Mouse (Mus musculus): ENCODE results near the gene Prss8.
"Not testable (repeated sequence)": the region's sequence is repeated elsewhere in the genome, so short reads cannot be mapped to it uniquely, and the experiment has no call there.

The Prss8 gene

GRCm38 (mm10) chr7:127927726-127928125 is 2.2 kb downstream of the Prss8 start:
- DNase-seq: no peak

GRCm38 (mm10) chr7:127926846-127927245 is 3.1 kb downstream of the Prss8 start:
- no peak for DNase-seq

GRCm38 (mm10) chr7:127926066-127926465 is 3.8 kb downstream of the Prss8 start:
- no peak for DNase-seq

- no peak for DNase-seq
Observed at GRCm38 (mm10) chr7:127925252-127925651, 4.7 kb downstream of the Prss8 start.

GRCm38 (mm10) chr7:127923714-127924113 is 6.2 kb downstream of the Prss8 start:
- DNase-seq: no peak

GRCm38 (mm10) chr7:127922451-127923275 is 7.2 kb downstream of the Prss8 start:
- no peak for DNase-seq

GRCm38 (mm10) chr7:127921516-127921915 is 8.4 kb downstream of the Prss8 start:
- DNase-seq: no peak

GRCm38 (mm10) chr7:127919290-127919689 is 10.6 kb downstream of the Prss8 start:
- DNase-seq: no peak

- DNase-seq: no peak
Observed at GRCm38 (mm10) chr7:127918203-127918602, 11.7 kb downstream of the Prss8 start.

GRCm38 (mm10) chr7:127915293-127915692 is 14.6 kb downstream of the Prss8 start:
- DNase-seq: no peak

GRCm38 (mm10) chr7:127912938-127913337 is 17.0 kb downstream of the Prss8 start:
- no peak for DNase-seq

- peak; percentile 65 to 72 for DNase-seq
Observed at GRCm38 (mm10) chr7:127912190-127912871, 17.6 kb downstream of the Prss8 start, which contains the start of gene Kat8. TSS of gene Kat8 (plus strand) at chr7:127912516.

- DNase-seq: no peak
Observed at GRCm38 (mm10) chr7:127908656-127909055, 21.2 kb downstream of the Prss8 start.

GRCm38 (mm10) chr7:127907939-127908338 is 22.0 kb downstream of the Prss8 start:
- no peak for DNase-seq

- peak; percentile 57 to 62 for DNase-seq
Observed at GRCm38 (mm10) chr7:127903971-127904796, 25.7 kb downstream of the Prss8 start, which contains the start of gene Bckdk. TSS of gene Bckdk (plus strand) at chr7:127904082.

GRCm38 (mm10) chr7:127901772-127902171 is 28.1 kb downstream of the Prss8 start:
- no peak for DNase-seq

GRCm38 (mm10) chr7:127899997-127900396 is 29.9 kb downstream of the Prss8 start:
- no peak for DNase-seq

- DNase-seq: no peak
Observed at GRCm38 (mm10) chr7:127898179-127898956, 31.5 kb downstream of the Prss8 start.

- DNase-seq: no peak
Observed at GRCm38 (mm10) chr7:127897542-127897941, 32.4 kb downstream of the Prss8 start.

GRCm38 (mm10) chr7:127896384-127896783 is 33.5 kb downstream of the Prss8 start:
- DNase-seq: peak in 1 of 2 experiments; percentile 53

GRCm38 (mm10) chr7:127895891-127896290 is 34.0 kb downstream of the Prss8 start:
- DNase-seq: not testable (repeated sequence)

- peak; percentile 83 to 88 for DNase-seq
Observed at GRCm38 (mm10) chr7:127895442-127895841, 34.5 kb downstream of the Prss8 start, which contains the start of the genes Gm21974 and Vkorc1. TSS of gene Gm21974 (minus strand) at chr7:127895454. TSS of gene Vkorc1 (minus strand) at chr7:127895617.

Data from thymus, adult 18-20 months (tissue).